Mouse (Mus musculus): ENCODE results near the gene Cbl. TPM values are rescaled to one million over a fixed set of nuclear protein-coding genes. Genes with fewer than 3 reads are reported as not detected.

Gene Cbl
- polyA plus RNA-seq, 1 experiment from 2014 or later = 21.1 TPM

- peak overlapping the region; percentile 70 for H3K27ac ChIP-seq
- 70% methylated on average over 4 of the region's 4 CpGs for WGBS
- no peak overlapping the region for H3K4me3 ChIP-seq
- H3K9me3 ChIP-seq = no peaks in the 10 kb centered on the region
- DNase-seq (ENCODE audit: low spot score) = no peak
- no peaks in the 10 kb centered on the region for H3K27me3 ChIP-seq (ENCODE audit: insufficient read depth, poor library complexity, severe bottlenecking)
- no peaks in the 10 kb centered on the region for H3K36me3 ChIP-seq
- peaks cover 43% of the 10 kb centered on the region for H3K4me1 ChIP-seq (replicated peaks)
Measured at GRCm38 (mm10) chr9:44237128-44237527, 3.3 kb upstream of the Cbl start.

DNA sequence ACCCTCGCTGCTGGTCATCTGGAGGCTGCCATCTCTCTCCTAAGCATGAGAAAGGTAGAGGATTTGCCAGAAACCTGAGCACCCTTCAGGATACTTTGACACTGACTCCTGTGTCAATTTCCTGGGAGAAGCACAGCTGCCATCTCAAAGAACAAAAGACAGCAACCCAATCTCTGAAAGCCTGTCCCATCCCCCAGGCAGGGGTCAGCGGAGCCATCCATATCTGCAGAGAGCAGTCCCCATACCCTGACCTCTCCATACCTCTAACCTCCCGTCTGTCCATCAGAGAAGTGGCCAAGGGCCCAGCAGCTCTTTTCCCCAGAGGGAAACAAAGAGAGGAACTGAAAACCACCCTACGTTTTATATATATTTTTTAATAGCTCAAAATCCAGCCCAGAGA is 2.8 kb upstream of the Cbl start:
- Histone ChIP-seq H3K27ac (peak overlapping the region; percentile 70), H3K4me3 (no peak overlapping the region), H3K9me3 (no peaks in the 10 kb centered on the region), H3K4me1 (replicated peaks) (peaks cover 47% of the 10 kb centered on the region), H3K27me3 (ENCODE audit: insufficient read depth, poor library complexity, severe bottlenecking) (no peaks in the 10 kb centered on the region), H3K36me3 (no peaks in the 10 kb centered on the region)
- DNase-seq (ENCODE audit: low spot score) = no peak
- 47% methylated on average over 4 of the region's 4 CpGs for WGBS

- WGBS = 26% methylated on average over 19 of the region's 19 CpGs
- peak overlapping the region; percentile 95 for H3K4me3 ChIP-seq
- DNase-seq (ENCODE audit: low spot score) = no peak
- no peaks in the 10 kb centered on the region for H3K27me3 ChIP-seq (ENCODE audit: insufficient read depth, poor library complexity, severe bottlenecking)
- no peaks in the 10 kb centered on the region for H3K36me3 ChIP-seq
- H3K4me1 ChIP-seq (replicated peaks) = peaks cover 37% of the 10 kb centered on the region
- H3K27ac ChIP-seq = peak overlapping the region; percentile 98
- no peaks in the 10 kb centered on the region for H3K9me3 ChIP-seq
Measured at GRCm38 (mm10) chr9:44234479-44235427, 904 bp upstream of the Cbl start.

DNA sequence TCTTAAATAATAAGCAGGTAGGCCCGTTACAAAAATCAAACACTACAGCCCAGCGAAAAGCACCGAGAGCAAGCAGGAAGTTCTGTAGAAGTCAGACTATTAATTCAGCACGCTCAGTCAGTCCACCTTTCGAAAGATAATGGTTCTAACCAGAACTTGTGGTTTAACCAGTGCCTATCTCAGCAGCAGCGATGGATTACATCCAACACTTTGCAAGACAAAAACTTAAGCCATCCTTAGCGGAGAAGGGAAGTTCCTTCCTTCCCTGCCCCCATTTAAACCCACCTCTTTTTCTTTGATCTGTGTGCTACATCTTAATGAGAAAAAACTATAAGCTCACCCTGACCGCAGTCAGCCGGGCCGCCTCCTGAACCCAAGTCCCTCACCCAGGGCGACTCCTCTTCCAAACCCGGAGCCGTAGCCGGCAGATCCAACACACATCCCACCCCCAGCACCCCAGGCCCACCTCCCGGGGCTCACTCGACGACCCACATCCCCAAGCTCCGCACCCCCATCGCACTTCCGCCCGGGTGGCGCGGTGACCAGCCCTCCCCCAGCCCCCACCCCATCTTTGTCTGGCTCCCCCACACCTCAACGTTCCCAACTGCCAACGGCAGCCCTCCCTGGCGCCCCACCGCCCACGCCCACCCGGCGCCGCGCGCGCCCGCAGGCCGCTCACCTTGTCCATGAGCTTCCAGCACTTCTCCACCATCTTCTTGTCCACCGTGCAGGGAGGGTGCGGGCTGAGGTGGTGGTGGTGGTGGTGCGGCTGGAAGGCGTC is 638 bp downstream of the Cbl start:
- Histone ChIP-seq H3K4me1 (replicated peaks) (peaks cover 37% of the 10 kb centered on the region), H3K27ac (peak overlapping the region; percentile 98), H3K27me3 (ENCODE audit: insufficient read depth, poor library complexity, severe bottlenecking) (no peaks in the 10 kb centered on the region), H3K9me3 (no peaks in the 10 kb centered on the region), H3K36me3 (peaks cover 1% of the 10 kb centered on the region; the same call in 1 of the 2 replicates), H3K4me3 (peak overlapping the region; percentile 95)
- 1% methylated on average over 40 of the region's 40 CpGs for WGBS
- no peak for DNase-seq (ENCODE audit: low spot score)

- no peaks in the 10 kb centered on the region for H3K27me3 ChIP-seq (ENCODE audit: insufficient read depth, poor library complexity, severe bottlenecking)
- peaks cover 12% of the 10 kb centered on the region; the same call in 1 of the 2 replicates for H3K36me3 ChIP-seq
- H3K27ac ChIP-seq = no peak overlapping the region
- H3K4me3 ChIP-seq = peak overlapping the region; percentile 95
- no peak for DNase-seq (ENCODE audit: low spot score)
- peaks cover 31% of the 10 kb centered on the region for H3K4me1 ChIP-seq (replicated peaks)
- H3K9me3 ChIP-seq = no peaks in the 10 kb centered on the region
Measured at GRCm38 (mm10) chr9:44231609-44232008, 2.2 kb downstream of the Cbl start.

DNA sequence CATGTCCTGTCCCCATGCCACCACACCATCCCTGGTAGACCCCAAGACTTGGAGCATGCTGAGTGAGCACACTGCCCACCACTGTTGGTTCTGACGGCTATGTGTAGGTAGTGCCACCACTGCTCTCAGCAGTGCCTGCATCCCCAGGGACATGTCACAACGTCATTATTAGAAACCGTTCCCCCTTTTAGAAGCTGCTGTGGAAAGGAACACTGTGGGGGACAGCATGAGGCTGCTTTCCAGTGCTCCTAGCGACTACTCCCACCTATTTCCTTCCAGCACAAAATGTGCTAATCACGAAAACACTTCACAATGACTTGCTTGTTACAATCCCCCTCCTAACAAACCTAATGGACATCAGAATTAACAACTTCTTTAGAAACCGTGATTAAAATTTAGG is 7.9 kb downstream of the Cbl start:
- peaks cover 31% of the 10 kb centered on the region for H3K36me3 ChIP-seq
- H3K4me1 ChIP-seq (replicated peaks) = peaks cover 4% of the 10 kb centered on the region; the same call in 1 of the 2 replicates
- DNase-seq (ENCODE audit: low spot score) = no peak
- no peak overlapping the region for H3K27ac ChIP-seq
- no peak overlapping the region for H3K4me3 ChIP-seq
- 79% methylated on average over 6 of the region's 6 CpGs for WGBS
- no peaks in the 10 kb centered on the region for H3K9me3 ChIP-seq
- H3K27me3 ChIP-seq (ENCODE audit: insufficient read depth, poor library complexity, severe bottlenecking) = no peaks in the 10 kb centered on the region

DNA sequence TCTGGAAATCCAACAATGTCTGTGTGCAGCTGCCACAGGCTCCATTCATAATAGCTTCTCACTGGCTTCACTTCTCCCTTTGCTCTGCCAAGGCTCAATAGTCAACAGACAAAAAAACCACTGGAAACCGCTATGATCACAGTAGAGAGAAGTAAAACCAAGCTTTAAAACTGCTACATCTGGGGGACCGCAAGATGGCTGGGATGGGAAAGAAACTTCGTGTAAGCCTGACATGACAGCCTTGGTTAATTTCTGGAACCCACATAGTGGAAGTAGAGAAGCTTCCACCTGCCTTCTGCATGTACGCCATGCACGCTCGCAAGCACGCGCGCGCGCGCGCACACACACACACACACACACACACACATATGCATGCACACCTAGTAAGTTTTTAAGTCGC is 20.3 kb downstream of the Cbl start:
- H3K4me3 ChIP-seq = no peak overlapping the region
- DNase-seq (ENCODE audit: low spot score) = no peak
- no peaks in the 10 kb centered on the region for H3K4me1 ChIP-seq (replicated peaks)
- WGBS = 98% methylated on average over 14 of the region's 14 CpGs
- H3K9me3 ChIP-seq = peaks cover 7% of the 10 kb centered on the region; the same call in 1 of the 2 replicates
- peaks cover 32% of the 10 kb centered on the region for H3K36me3 ChIP-seq
- no peak overlapping the region for H3K27ac ChIP-seq
- H3K27me3 ChIP-seq (ENCODE audit: insufficient read depth, poor library complexity, severe bottlenecking) = no peaks in the 10 kb centered on the region

DNA sequence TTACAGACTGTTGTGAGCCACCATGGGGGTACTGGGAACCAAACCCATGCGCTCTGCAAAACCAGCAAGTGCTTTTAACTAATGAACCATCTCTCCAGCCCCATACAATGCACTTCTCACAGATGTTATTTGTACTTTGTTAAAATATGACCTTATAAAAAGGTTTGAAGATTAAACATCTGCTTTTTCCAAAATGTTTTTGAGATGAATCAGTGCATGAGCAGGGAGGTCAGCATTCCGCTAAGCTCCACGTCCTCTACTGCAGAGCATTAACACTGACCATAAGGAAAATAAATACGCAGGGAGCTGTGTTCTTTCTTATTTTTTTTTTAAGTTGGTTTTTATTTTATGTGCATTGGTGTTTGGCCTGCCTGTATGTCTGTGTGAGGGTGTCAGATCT is 21.4 kb downstream of the Cbl start:
- 97% methylated on average over 4 of the region's 4 CpGs for WGBS
- Histone ChIP-seq H3K4me1 (replicated peaks) (no peaks in the 10 kb centered on the region), H3K27me3 (ENCODE audit: insufficient read depth, poor library complexity, severe bottlenecking) (no peaks in the 10 kb centered on the region), H3K36me3 (peaks cover 32% of the 10 kb centered on the region), H3K4me3 (no peak overlapping the region), H3K9me3 (peaks cover 7% of the 10 kb centered on the region; the same call in 1 of the 2 replicates), H3K27ac (no peak overlapping the region)
- no peak for DNase-seq (ENCODE audit: low spot score)

DNA sequence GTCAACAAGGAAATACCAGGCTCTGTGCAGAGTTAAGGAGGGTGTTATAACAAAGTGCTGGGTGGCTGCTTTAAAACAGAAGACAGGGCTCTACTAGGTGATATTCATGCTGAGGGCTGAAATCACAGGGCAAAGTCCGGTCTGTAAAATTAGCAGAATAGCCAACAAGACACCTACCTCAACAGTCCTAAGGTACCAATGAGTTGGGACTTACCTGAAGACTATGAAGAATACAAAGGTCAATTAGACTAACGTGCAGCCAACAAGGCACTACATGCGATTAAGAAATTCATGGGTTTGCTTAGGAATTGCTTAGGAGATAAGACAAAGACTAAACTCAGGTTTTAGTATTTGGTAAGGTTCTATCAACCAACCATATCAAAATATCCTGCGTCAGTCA is 24.4 kb downstream of the Cbl start:
- DNase-seq (ENCODE audit: low spot score) = no peak
- no peak overlapping the region for H3K4me3 ChIP-seq
- no peaks in the 10 kb centered on the region for H3K4me1 ChIP-seq (replicated peaks)
- H3K27ac ChIP-seq = no peak overlapping the region
- no peaks in the 10 kb centered on the region for H3K27me3 ChIP-seq (ENCODE audit: insufficient read depth, poor library complexity, severe bottlenecking)
- peaks cover 7% of the 10 kb centered on the region; the same call in 1 of the 2 replicates for H3K9me3 ChIP-seq
- peaks cover 36% of the 10 kb centered on the region for H3K36me3 ChIP-seq
- WGBS = 96% methylated on average over 4 of the region's 4 CpGs

DNA sequence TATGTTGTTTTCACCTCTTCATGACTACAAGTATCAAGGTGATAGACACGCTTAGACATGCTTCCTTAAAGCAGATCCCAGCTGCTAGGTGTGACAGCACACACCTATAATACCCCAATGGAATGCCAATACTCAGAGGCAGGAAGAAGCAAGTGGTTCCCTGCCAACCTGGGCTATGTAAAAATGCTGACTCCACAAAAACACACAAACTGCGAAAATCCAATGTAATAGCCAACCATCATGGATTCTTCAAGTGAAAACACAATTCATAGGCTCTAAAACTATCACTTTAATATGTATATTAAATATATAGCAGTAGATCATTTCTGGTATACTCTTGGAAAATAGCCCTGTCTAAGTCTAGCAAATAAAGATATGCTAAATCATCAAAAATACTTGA is 26.0 kb downstream of the Cbl start:
- WGBS = 93% methylated on average over 2 of the region's 2 CpGs
- Histone ChIP-seq H3K27me3 (ENCODE audit: insufficient read depth, poor library complexity, severe bottlenecking) (no peaks in the 10 kb centered on the region), H3K9me3 (peaks cover 7% of the 10 kb centered on the region; the same call in 1 of the 2 replicates), H3K4me1 (replicated peaks) (no peaks in the 10 kb centered on the region), H3K27ac (no peak overlapping the region), H3K36me3 (peaks cover 29% of the 10 kb centered on the region), H3K4me3 (no peak overlapping the region)
- no peak for DNase-seq (ENCODE audit: low spot score)

DNA sequence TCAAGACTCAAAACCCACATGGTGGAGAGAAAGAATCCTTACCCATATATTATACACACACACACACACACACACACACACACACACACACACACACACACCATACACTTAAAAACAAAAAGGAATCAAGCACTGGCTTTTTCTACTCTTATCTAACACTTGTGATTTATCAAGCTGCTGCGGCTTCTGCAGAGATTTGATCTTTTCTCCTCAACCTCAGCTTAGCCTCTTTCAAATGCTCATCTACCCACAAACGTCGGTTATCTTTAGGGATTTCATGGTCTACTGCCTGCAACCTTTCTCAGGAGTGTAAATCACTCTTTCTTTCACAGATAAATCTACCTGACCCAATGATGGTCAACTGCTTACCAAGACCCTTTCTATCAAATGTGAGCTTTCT is 33.4 kb downstream of the Cbl start:
- no peaks in the 10 kb centered on the region for H3K27me3 ChIP-seq (ENCODE audit: insufficient read depth, poor library complexity, severe bottlenecking)
- no peak overlapping the region for H3K4me3 ChIP-seq
- DNase-seq (ENCODE audit: low spot score) = no peak
- H3K4me1 ChIP-seq (replicated peaks) = no peaks in the 10 kb centered on the region
- H3K36me3 ChIP-seq = peaks cover 64% of the 10 kb centered on the region
- WGBS = 84% methylated on average over 3 of the region's 3 CpGs
- H3K27ac ChIP-seq = no peak overlapping the region
- H3K9me3 ChIP-seq = no peaks in the 10 kb centered on the region

- Histone ChIP-seq H3K9me3 (no peaks in the 10 kb centered on the region), H3K4me3 (no peak overlapping the region), H3K27ac (no peak overlapping the region), H3K4me1 (replicated peaks) (no peaks in the 10 kb centered on the region), H3K27me3 (ENCODE audit: insufficient read depth, poor library complexity, severe bottlenecking) (no peaks in the 10 kb centered on the region), H3K36me3 (peaks cover 67% of the 10 kb centered on the region)
- DNase-seq (ENCODE audit: low spot score) = no peak
Measured at GRCm38 (mm10) chr9:44199580-44199979, 34.3 kb downstream of the Cbl start.

DNA sequence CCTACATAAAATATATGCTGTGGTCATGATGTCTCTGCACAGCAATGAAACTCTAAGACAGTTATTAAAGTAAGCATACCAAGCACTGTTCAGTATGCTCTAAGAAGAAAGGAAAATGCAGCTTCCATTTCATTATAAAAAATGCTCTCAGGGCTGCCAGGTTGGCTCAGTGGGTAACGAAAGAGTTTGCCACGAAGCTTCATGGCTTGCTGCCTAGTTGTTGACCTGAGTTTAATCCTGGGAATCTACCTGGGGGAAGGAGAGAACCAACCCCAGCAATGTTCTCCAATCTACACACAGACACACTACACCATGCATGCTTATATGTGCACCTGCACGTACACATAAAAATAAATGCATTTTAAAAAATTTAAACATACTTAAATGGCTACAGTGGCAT is 34.7 kb downstream of the Cbl start:
- H3K4me3 ChIP-seq = no peak overlapping the region
- no peaks in the 10 kb centered on the region for H3K9me3 ChIP-seq
- 93% methylated on average over 3 of the region's 3 CpGs for WGBS
- peaks cover 67% of the 10 kb centered on the region for H3K36me3 ChIP-seq
- no peak for DNase-seq (ENCODE audit: low spot score)
- no peaks in the 10 kb centered on the region for H3K27me3 ChIP-seq (ENCODE audit: insufficient read depth, poor library complexity, severe bottlenecking)
- H3K27ac ChIP-seq = no peak overlapping the region
- H3K4me1 ChIP-seq (replicated peaks) = no peaks in the 10 kb centered on the region

Data from hindbrain, embryonic 10.5 days (tissue).